Mouse (Mus musculus): ENCODE data around the gene Slc29a4.

Slc29a4 gene

GRCm38 (mm10) chr5:142750173-142750572, 57.9 kb downstream of the Slc29a4 start:
- DNase-seq, result no peak

GRCm38 (mm10) chr5:142752241-142752640, 59.9 kb downstream of the Slc29a4 start:
- no peak for DNase-seq

- DNase-seq, result no peak
Observed at GRCm38 (mm10) chr5:142759786-142760185, 67.5 kb downstream of the Slc29a4 start.

GRCm38 (mm10) chr5:142761326-142761983, 69.1 kb downstream of the Slc29a4 start:
- no peak for DNase-seq

GRCm38 (mm10) chr5:142762082-142762807, 69.9 kb downstream of the Slc29a4 start:
- DNase-seq, result no peak

- DNase-seq, result no peak
Observed at GRCm38 (mm10) chr5:142764306-142764705, 72.0 kb downstream of the Slc29a4 start.

GRCm38 (mm10) chr5:142764889-142765288, 72.6 kb downstream of the Slc29a4 start:
- no peak for DNase-seq

GRCm38 (mm10) chr5:142766708-142767107, 74.4 kb downstream of the Slc29a4 start:
- DNase-seq, result no peak

- peak; percentile 77 for DNase-seq
Observed at GRCm38 (mm10) chr5:142767937-142768336, 75.6 kb downstream of the Slc29a4 start.

GRCm38 (mm10) chr5:142768352-142769267, 76.3 kb downstream of the Slc29a4 start:
- DNase-seq, result no peak

GRCm38 (mm10) chr5:142769641-142770040, 77.3 kb downstream of the Slc29a4 start:
- no peak for DNase-seq

GRCm38 (mm10) chr5:142771034-142771433, 78.7 kb downstream of the Slc29a4 start:
- no peak for DNase-seq

- DNase-seq, result no peak
Observed at GRCm38 (mm10) chr5:142771964-142772363, 79.7 kb downstream of the Slc29a4 start.
